Mouse (Mus musculus) heart, adult 2 months (tissue): ENCODE data around the gene Nt5c3b.

Experiments used
- CTCF ChIP-seq: fragments of 200-600 bp; IDR thresholded peaks from 2 replicates; pipeline ENCODE4 v1.8.1; 2022; ENCODE audit warnings: antibody characterized with exemption, mild to moderate bottlenecking, moderate library complexity
- POLR2A ChIP-seq: fragments of 200-500 bp; IDR thresholded peaks from 2 replicates; pipeline ENCODE4 v1.6.1; 2011; ENCODE audit warnings: mild to moderate bottlenecking, low read depth, low read length, control low read depth; ENCODE audit not compliant: insufficient read depth

- TF ChIP-seq POLR2A (no peak), CTCF (no peak)
Measured at GRCm38 (mm10) chr11:100411736-100412135, 29.9 kb downstream of the Nt5c3b start.
